Mouse (Mus musculus): ENCODE results near the gene Gm1527. TPM values are rescaled to one million over a fixed set of nuclear protein-coding genes. Genes with fewer than 3 reads are reported as not detected.
"Not testable (repeated sequence)": the region's sequence is repeated elsewhere in the genome, so short reads cannot be mapped to it uniquely, and the experiment has no call there.

The Gm1527 gene
- not detected in 2 replicates for polyA plus RNA-seq (2015; fragmentation: Nextera tagmentation; extraction: Ambion mirVana)

GRCm38 (mm10) chr3:28892317-28892716 is at the start of gene Gm1527:
Gm1527 (plus strand) TSS chr3:28892617.
- H3K27me3 ChIP-seq = no peaks in the 10 kb centered on the region

GRCm38 (mm10) chr3:28843231-28843630 is 49.2 kb upstream of the Gm1527 start:
- no peaks in the 10 kb centered on the region for H3K9me3 ChIP-seq
- no peaks in the 10 kb centered on the region for H3K27me3 ChIP-seq
- ATAC-seq = no peak
- no peak overlapping the region for H3K27ac ChIP-seq
- H3K4me1 ChIP-seq (replicated peaks) = 0 out of 2 replicates have a peak, but pooled peaks cover 7% of the 10 kb centered on the region
- no peak overlapping the region for H3K9ac ChIP-seq (replicated peaks)
- no peak overlapping the region for H3K4me3 ChIP-seq (replicated peaks)
- no peaks in the 10 kb centered on the region for H3K36me3 ChIP-seq
- WGBS = 17% methylated on average over 8 of the region's 8 CpGs
- no peak overlapping the region for H3K4me2 ChIP-seq (replicated peaks)

More at GRCm38 (mm10) chr3:28892317-28892716, at the start of gene Gm1527:
- H3K4me3 ChIP-seq (replicated peaks) = no peak within 1 kb of the TSS
- no peak for ATAC-seq
- H3K4me1 ChIP-seq (replicated peaks) = no peaks in the 10 kb centered on the region
- H3K36me3 ChIP-seq = no peaks in the 10 kb centered on the region
- no peak within 1 kb of the TSS for H3K27ac ChIP-seq
- no peak within 1 kb of the TSS for H3K4me2 ChIP-seq (replicated peaks)
- 72% methylated on average over 1 of the region's 1 CpGs for WGBS
- H3K9me3 ChIP-seq = no peaks in the 10 kb centered on the region
- H3K9ac ChIP-seq (replicated peaks) = no peak within 1 kb of the TSS

- no peak overlapping the region for H3K27ac ChIP-seq
- H3K9me3 ChIP-seq = no peaks in the 10 kb centered on the region
- no peak overlapping the region for H3K9ac ChIP-seq (replicated peaks)
- H3K36me3 ChIP-seq = no peaks in the 10 kb centered on the region
- H3K4me2 ChIP-seq (replicated peaks) = no peak overlapping the region
- no peak overlapping the region for H3K4me3 ChIP-seq (replicated peaks)
- 0 out of 2 replicates have a peak, but pooled peaks cover 2% of the 10 kb centered on the region for H3K4me1 ChIP-seq (replicated peaks)
- H3K27me3 ChIP-seq = no peaks in the 10 kb centered on the region
- no peak for ATAC-seq
These were observed 45.3 kb upstream of the Gm1527 start for GRCm38 (mm10) chr3:28847115-28847514.

- not testable (repeated sequence) for H3K27me3 ChIP-seq; H3K36me3 ChIP-seq; ATAC-seq; H3K9ac ChIP-seq (replicated peaks); H3K4me3 ChIP-seq (replicated peaks); H3K9me3 ChIP-seq; H3K4me2 ChIP-seq (replicated peaks); H3K4me1 ChIP-seq (replicated peaks); H3K27ac ChIP-seq
- 97% methylated on average over 3 of the region's 3 CpGs for WGBS
These were observed 40.2 kb upstream of the Gm1527 start for GRCm38 (mm10) chr3:28852174-28852573.

GRCm38 (mm10) chr3:28859630-28860392 is 32.6 kb upstream of the Gm1527 start:
- ATAC-seq; H3K4me2 ChIP-seq (replicated peaks); H3K27ac ChIP-seq; H3K9me3 ChIP-seq; H3K4me1 ChIP-seq (replicated peaks); H3K4me3 ChIP-seq (replicated peaks); H3K9ac ChIP-seq (replicated peaks); H3K27me3 ChIP-seq; H3K36me3 ChIP-seq: not testable (repeated sequence)

- H3K4me2 ChIP-seq (replicated peaks); H3K4me3 ChIP-seq (replicated peaks); H3K4me1 ChIP-seq (replicated peaks); H3K9ac ChIP-seq (replicated peaks); H3K36me3 ChIP-seq; ATAC-seq; H3K27ac ChIP-seq; H3K9me3 ChIP-seq; H3K27me3 ChIP-seq: not testable (repeated sequence)
- WGBS = 80% methylated on average over 6 of the region's 6 CpGs
These were observed 4.5 kb downstream of the Gm1527 start for GRCm38 (mm10) chr3:28896966-28897365.

GRCm38 (mm10) chr3:28965931-28966330 is 73.5 kb downstream of the Gm1527 start:
- H3K4me3 ChIP-seq (replicated peaks) = no peak overlapping the region
- 88% methylated on average over 2 of the region's 2 CpGs for WGBS
- no peak for ATAC-seq

GRCm38 (mm10) chr3:28968851-28969250 is 76.4 kb downstream of the Gm1527 start:
- H3K4me2 ChIP-seq (replicated peaks) = no peak overlapping the region

More at GRCm38 (mm10) chr3:28965931-28966330, 73.5 kb downstream of the Gm1527 start:
- Histone ChIP-seq H3K9me3 (no peaks in the 10 kb centered on the region), H3K4me1 (replicated peaks) (no peaks in the 10 kb centered on the region), H3K27ac (no peak overlapping the region), H3K36me3 (no peaks in the 10 kb centered on the region), H3K9ac (replicated peaks) (no peak overlapping the region), H3K4me2 (replicated peaks) (no peak overlapping the region), H3K27me3 (no peaks in the 10 kb centered on the region)

More at GRCm38 (mm10) chr3:28968851-28969250, 76.4 kb downstream of the Gm1527 start:
- no peaks in the 10 kb centered on the region for H3K4me1 ChIP-seq (replicated peaks)
- H3K27ac ChIP-seq = no peak overlapping the region
- no peak overlapping the region for H3K4me3 ChIP-seq (replicated peaks)
- no peaks in the 10 kb centered on the region for H3K9me3 ChIP-seq
- H3K27me3 ChIP-seq = no peaks in the 10 kb centered on the region
- 1% methylated on average over 4 of the region's 4 CpGs for WGBS
- ATAC-seq = no peak
- no peaks in the 10 kb centered on the region for H3K36me3 ChIP-seq
- no peak overlapping the region for H3K9ac ChIP-seq (replicated peaks)

Other genes with a start within 250 kb of the Gm1527 start
- not detected in 2 replicates for gene Slc2a2, start 194.7 kb upstream of the Gm1527 start, polyA plus RNA-seq (2015; fragmentation: Nextera tagmentation; extraction: Ambion mirVana)
- 8.7 and 9.4 TPM in 2 replicates for gene Eif5a2, start 111.3 kb upstream of the Gm1527 start, polyA plus RNA-seq (2015; fragmentation: Nextera tagmentation; extraction: Ambion mirVana)
- 233 and 254 TPM in 2 replicates for gene Rpl22l1, start 87.2 kb upstream of the Gm1527 start, polyA plus RNA-seq (2015; fragmentation: Nextera tagmentation; extraction: Ambion mirVana)
- 13.4 and 14.0 TPM in 2 replicates for gene Egfem1, start 189.4 kb downstream of the Gm1527 start, polyA plus RNA-seq (2015; fragmentation: Nextera tagmentation; extraction: Ambion mirVana)